Mouse (Mus musculus) megakaryocyte, embryonic 14.5 days (primary cell): ENCODE data around the gene Crcp. TPM values are rescaled to one million over a fixed set of nuclear protein-coding genes. Genes with fewer than 3 reads are reported as not detected.
A peak's percentile ranks its signal among the peaks of the same experiment; 100 is the strongest.

Source experiments
- H3K27me3 ChIP-seq: replicated peaks from 2 replicates; pipeline ENCODE3; 2012; ENCODE audit warnings: inconsistent platforms
- H3K36me3 ChIP-seq: replicated peaks from 2 replicates; pipeline ENCODE3; 2012; ENCODE audit warnings: low read length, inconsistent platforms, mixed read lengths
- H3K4me1 ChIP-seq: 2 replicates; pipeline ENCODE4 v1.6.1; 2012; ENCODE audit warnings: inconsistent platforms
- H3K4me3 ChIP-seq: replicated peaks from 2 replicates; pipeline ENCODE3; 2012; ENCODE audit warnings: moderate library complexity, mild to moderate bottlenecking, inconsistent platforms
- H3K9me3 ChIP-seq: 2 replicates; pipeline ENCODE4 v1.6.1; 2012; ENCODE audit warnings: inconsistent platforms
- FLI1 ChIP-seq: IDR thresholded peaks from 2 replicates; pipeline ENCODE4 v1.6.1; 2012; ENCODE audit warnings: low read length, inconsistent platforms, mixed read lengths
- GATA1 ChIP-seq: IDR thresholded peaks from 3 replicates; pipeline ENCODE4 v1.6.1; 2012; ENCODE audit warnings: mixed read lengths, low read length, inconsistent platforms, borderline replicate concordance
- polyA plus RNA-seq: library from polyadenylated mRNA; stranded (reverse); fragments of >175 nt; gene quantifications from 2 replicates; pipeline ENCODE4 v1.2.3, GENCODE M21; 2012; ENCODE audit warnings: low replicate concordance; ENCODE audit not compliant: insufficient read depth

The Crcp gene
- polyA plus RNA-seq, 1 experiment, result 11.4 TPM

DNA sequence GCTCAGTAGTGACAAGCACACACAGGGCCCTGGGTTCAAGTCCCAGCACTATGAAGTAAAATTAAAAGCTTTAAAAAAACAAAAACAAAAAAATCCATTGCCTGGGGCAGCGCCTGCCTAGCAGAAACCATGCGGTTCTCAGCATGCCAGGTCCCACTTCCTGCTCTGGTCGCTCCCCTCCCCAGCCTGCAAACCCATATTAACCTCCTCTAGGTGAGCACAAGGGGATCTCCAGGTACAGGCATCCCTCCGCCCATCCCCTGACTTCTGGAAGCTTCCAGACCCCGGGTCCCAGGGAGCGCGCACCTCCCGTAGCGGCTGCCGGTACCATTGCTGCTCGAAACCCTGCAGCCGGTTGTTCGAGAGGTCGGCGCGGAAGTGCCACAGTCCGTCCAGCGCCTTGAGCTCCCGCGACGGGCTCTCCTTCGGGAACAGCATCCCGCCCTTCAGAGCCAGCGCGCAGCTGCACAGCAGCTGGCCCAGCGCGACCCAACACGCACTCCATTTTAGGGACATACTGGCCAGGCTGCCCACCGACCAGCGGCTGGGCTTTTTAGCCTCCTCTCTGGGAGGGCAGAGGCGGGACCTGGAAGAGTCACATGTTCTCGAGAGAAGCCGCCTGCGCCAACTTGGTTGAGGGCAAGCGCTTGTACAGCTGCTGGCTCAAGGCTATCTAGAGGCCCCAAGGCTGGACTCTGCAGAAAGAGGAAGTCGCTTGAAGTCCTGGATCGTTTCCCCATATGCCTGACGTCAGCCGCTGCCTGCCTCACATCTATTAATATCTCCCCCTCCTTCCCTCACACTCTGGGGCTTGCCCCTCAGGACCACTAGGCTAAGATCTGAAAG is 26.6 kb upstream of the Crcp start, which contains the start of gene Gusb:
Gene Gusb (minus strand): TSS at position 749 of the 846 bp plus-strand sequence.
- TF ChIP-seq FLI1 (no peak), GATA1 (no peak)
- Histone ChIP-seq H3K9me3 (peaks cover 18% of the 10 kb centered on the region), H3K4me1 (peaks cover 36% of the 10 kb centered on the region), H3K27me3 (no peaks in the 10 kb centered on the region), H3K4me3 (peak within 1 kb of the TSS; percentile 94), H3K36me3 (peaks cover 38% of the 10 kb centered on the region)

- H3K36me3 ChIP-seq, result peaks cover 31% of the 10 kb centered on the region
- H3K27me3 ChIP-seq, result no peaks in the 10 kb centered on the region
- TF ChIP-seq GATA1 (no peak), FLI1 (no peak)
- peaks cover 32% of the 10 kb centered on the region for H3K4me1 ChIP-seq
- peaks cover 18% of the 10 kb centered on the region for H3K9me3 ChIP-seq
- peak overlapping the region; percentile 94 for H3K4me3 ChIP-seq
These were observed 25.9 kb upstream of the Crcp start for GRCm38 (mm10) chr5:130003229-130003628.

DNA sequence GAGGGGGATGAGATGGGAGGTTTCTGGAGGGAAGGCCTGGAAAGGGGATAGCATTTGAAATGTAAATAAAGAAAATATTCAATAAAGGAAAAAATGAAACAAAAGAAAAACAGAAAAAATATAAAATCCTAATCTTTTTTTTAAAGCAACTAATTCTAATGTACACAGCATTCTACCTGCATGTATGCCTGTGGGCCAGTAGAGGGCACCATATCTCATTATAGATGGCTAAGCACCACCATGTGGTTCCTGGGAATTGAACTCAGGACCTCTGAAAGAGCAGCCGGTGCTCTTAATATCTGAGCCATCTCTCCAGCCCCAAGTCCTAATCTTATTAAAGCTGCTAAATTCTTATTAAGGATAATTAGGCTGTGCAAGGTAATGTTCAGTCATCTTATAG is 21.7 kb upstream of the Crcp start:
- Histone ChIP-seq H3K4me1 (peaks cover 9% of the 10 kb centered on the region), H3K36me3 (peaks cover 30% of the 10 kb centered on the region), H3K9me3 (peaks cover 43% of the 10 kb centered on the region), H3K27me3 (no peaks in the 10 kb centered on the region), H3K4me3 (no peak overlapping the region)
- TF ChIP-seq GATA1 (no peak), FLI1 (no peak)

- Histone ChIP-seq H3K36me3 (peaks cover 38% of the 10 kb centered on the region), H3K27me3 (no peaks in the 10 kb centered on the region), H3K4me1 (peaks cover 5% of the 10 kb centered on the region)
These were observed 21.0 kb upstream of the Crcp start for GRCm38 (mm10) chr5:130008034-130008590.

GRCm38 (mm10) chr5:130009784-130010183 is 19.3 kb upstream of the Crcp start:
- peaks cover 52% of the 10 kb centered on the region for H3K36me3 ChIP-seq
- peaks cover 38% of the 10 kb centered on the region for H3K9me3 ChIP-seq
- H3K4me1 ChIP-seq, result no peaks in the 10 kb centered on the region
- no peaks in the 10 kb centered on the region for H3K27me3 ChIP-seq
- no peak overlapping the region for H3K4me3 ChIP-seq
- TF ChIP-seq FLI1 (no peak), GATA1 (no peak)

More at GRCm38 (mm10) chr5:130008034-130008590, 21.0 kb upstream of the Crcp start:
- TF ChIP-seq FLI1, result no peak
- no peak for TF ChIP-seq GATA1
- Histone ChIP-seq H3K4me3 (no peak overlapping the region), H3K9me3 (peaks cover 43% of the 10 kb centered on the region)

GRCm38 (mm10) chr5:130010961-130011360 is 18.1 kb upstream of the Crcp start:
- TF ChIP-seq FLI1, result no peak
- TF ChIP-seq GATA1, result no peak

DNA sequence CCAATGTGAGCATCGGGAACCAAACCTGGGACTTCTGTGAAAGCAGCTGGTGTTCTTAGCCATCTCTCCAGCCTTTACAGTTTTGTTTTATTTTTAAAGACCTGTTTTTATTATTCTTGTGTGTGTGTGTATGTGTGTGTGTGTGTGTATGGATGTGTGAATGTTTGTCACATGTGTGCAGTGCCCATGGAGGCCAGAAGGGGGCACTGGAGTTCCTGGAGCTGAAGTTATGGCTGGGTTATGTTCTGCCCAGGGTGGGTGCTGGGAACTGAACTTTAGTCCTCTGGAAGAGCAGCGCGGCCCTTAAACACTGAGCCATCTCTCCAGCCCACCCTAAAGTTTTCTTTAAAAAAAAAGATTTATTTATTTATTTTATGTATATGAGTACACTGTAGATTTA is 14.0 kb upstream of the Crcp start:
- peaks cover 97% of the 10 kb centered on the region for H3K36me3 ChIP-seq
- no peak for TF ChIP-seq FLI1
- no peak for TF ChIP-seq GATA1

More at GRCm38 (mm10) chr5:130010961-130011360, 18.1 kb upstream of the Crcp start:
- Histone ChIP-seq H3K4me1 (no peaks in the 10 kb centered on the region; the same call in 1 of the 2 replicates), H3K4me3 (no peak overlapping the region), H3K36me3 (peaks cover 63% of the 10 kb centered on the region), H3K9me3 (peaks cover 26% of the 10 kb centered on the region), H3K27me3 (no peaks in the 10 kb centered on the region)

DNA sequence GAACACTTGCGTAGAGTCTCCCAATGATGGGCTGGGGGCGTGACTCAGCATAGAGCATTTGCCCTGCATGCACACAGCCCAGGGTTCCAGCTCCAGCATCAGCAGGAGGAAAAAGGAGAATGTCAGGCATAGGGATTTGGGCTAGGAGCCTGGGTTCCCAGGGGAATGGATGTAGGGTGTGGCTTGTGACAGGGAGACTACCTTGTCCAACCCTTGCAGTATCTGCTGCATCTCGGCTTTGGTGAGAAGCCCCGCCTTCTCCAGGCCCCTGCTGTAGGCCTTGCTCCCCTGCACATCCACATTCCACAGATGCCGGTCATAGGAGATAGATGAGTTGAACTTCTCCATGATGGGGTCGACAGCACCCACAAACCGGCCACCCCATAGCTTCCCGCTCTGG is 9.6 kb upstream of the Crcp start:
- Histone ChIP-seq H3K27me3 (no peaks in the 10 kb centered on the region), H3K4me3 (no peak overlapping the region), H3K4me1 (peaks cover 44% of the 10 kb centered on the region), H3K9me3 (no peaks in the 10 kb centered on the region), H3K36me3 (peaks cover 65% of the 10 kb centered on the region)
- TF ChIP-seq FLI1 (no peak), GATA1 (no peak)

More for the DNA sequence above, 14.0 kb upstream of the Crcp start:
- peaks cover 6% of the 10 kb centered on the region for H3K4me1 ChIP-seq
- H3K4me3 ChIP-seq, result no peak overlapping the region
- H3K9me3 ChIP-seq, result peaks cover 19% of the 10 kb centered on the region
- no peaks in the 10 kb centered on the region for H3K27me3 ChIP-seq

GRCm38 (mm10) chr5:130021361-130021966 is 7.6 kb upstream of the Crcp start:
- Histone ChIP-seq H3K27me3 (no peaks in the 10 kb centered on the region), H3K36me3 (peaks cover 46% of the 10 kb centered on the region), H3K9me3 (no peaks in the 10 kb centered on the region), H3K4me3 (no peak overlapping the region), H3K4me1 (peaks cover 55% of the 10 kb centered on the region)
- TF ChIP-seq FLI1 (no peak), GATA1 (no peak)
